Mouse (Mus musculus) stomach, embryonic 14.5 days (tissue): Measurements from ENCODE around the gene Rnps1. TPM values are rescaled to one million over a fixed set of nuclear protein-coding genes. Genes with fewer than 3 reads are reported as not detected.
A peak's percentile ranks its signal among the peaks of the same experiment; 100 is the strongest.

Source experiments
- ATAC-seq: fragments of 200-750 bp; cut with Nextera tagmentation; 2 replicates; pipeline ENCODE4 v1.8.0; 2017; ENCODE audit warnings: low read depth, moderate TSS enrichment; ENCODE audit not compliant: insufficient number of reproducible peaks, insufficient read depth, low FRiP score
- H3K27ac ChIP-seq: fragments of 300-500 bp; sonication (generic); 2 replicates; pipeline ENCODE4 v1.5.1; 2014; ENCODE audit warnings: mild to moderate bottlenecking, low read length, moderate library complexity, mixed read lengths
- H3K27me3 ChIP-seq: fragments of 300-500 bp; sonication (generic); 2 replicates; pipeline ENCODE4 v1.6.1; 2014; ENCODE audit warnings: low read length, control low read depth, mixed read lengths; ENCODE audit not compliant: control insufficient read depth, insufficient read depth
- H3K36me3 ChIP-seq: fragments of 300-500 bp; sonication (generic); 2 replicates; pipeline ENCODE4 v1.6.1; 2014; ENCODE audit warnings: mild to moderate bottlenecking, control low read depth, low read length, moderate library complexity, mixed read lengths; ENCODE audit not compliant: control insufficient read depth, insufficient read depth
- H3K4me1 ChIP-seq: fragments of 300-500 bp; sonication (generic); 2 replicates; pipeline ENCODE4 v1.6.1; 2014; ENCODE audit warnings: low read length, control low read depth, mixed read lengths; ENCODE audit not compliant: control insufficient read depth, insufficient read depth
- H3K4me2 ChIP-seq: fragments of 300-500 bp; sonication (generic); replicated peaks from 2 replicates; pipeline ENCODE4 v1.6.1; 2014; ENCODE audit warnings: low read depth, low read length, control low read depth
- H3K4me3 ChIP-seq: fragments of 300-500 bp; sonication (generic); 2 replicates; pipeline ENCODE4 v1.5.1; 2014; ENCODE audit warnings: low read depth, low read length, control low read depth
- H3K9ac ChIP-seq: fragments of 300-500 bp; sonication (generic); replicated peaks from 2 replicates; pipeline ENCODE4 v1.6.1; 2014; ENCODE audit warnings: low read depth, mild to moderate bottlenecking, control low read depth, low read length, moderate library complexity, mixed read lengths
- H3K9me3 ChIP-seq: fragments of 300-500 bp; sonication (generic); 2 replicates; pipeline ENCODE4 v1.6.1; 2016; ENCODE audit warnings: low read depth, low read length, control low read depth; ENCODE audit not compliant: control insufficient read depth
- WGBS: fragments of 180-500 bp; shearing (Covaris S2); extraction: QIAGEN DNeasy Blood & Tissue Kit; methylation state at CpG from one replicate; pipeline ENCODE4 v1.1.7; 2014; 5-methylcytosine and 5-hydroxymethylcytosine counted together
- polyA plus RNA-seq: library from polyadenylated mRNA; unstranded; fragments of >200 nt; fragmentation: Nextera tagmentation; extraction: Ambion mirVana; gene quantifications from 2 replicates; pipeline ENCODE4 v1.2.1, GENCODE M21; 2014

Rnps1 gene
- polyA plus RNA-seq, result 254 and 265 TPM in 2 replicates

DNA sequence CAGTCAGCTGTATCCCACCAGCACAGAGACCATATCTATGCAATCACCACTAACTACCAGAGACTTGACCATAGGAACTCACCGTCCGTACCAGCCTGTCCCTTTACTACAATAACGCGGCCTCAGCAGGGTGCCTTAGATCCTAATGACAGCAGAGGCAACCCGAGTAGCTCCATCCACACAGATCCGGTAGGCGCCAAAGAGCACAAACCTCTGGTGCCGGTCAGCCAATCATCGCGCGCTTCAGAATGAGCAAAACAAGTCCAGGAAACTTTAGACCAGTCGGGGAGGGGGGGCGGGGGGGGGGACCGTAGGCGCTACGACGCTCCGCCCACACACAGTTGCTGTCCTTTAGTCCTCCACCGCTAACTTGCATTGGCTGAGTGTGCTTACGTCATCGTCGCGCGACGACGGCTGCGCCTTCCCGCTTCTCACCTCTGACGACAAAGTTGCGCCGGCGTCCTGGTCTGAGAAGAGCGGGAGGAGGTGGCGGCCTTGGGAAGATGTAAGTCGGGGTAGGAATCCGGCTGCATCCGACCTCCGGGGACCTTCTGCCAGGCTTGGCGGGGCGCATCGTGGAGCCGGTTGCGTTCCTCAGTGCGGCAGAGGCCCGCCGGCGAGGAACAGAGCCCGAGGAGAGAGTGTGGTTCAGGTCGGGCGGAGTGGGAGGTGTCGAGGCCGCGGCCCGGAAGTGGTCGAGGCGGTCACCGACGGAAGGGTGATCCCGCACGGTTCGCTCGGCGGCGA lies at the start of gene Rnps1:
TSS of gene Rnps1 (plus strand) at position 336 of the 747 bp plus-strand sequence.
- WGBS, result under 1% methylated on average over 58 of the region's 64 CpGs
- peaks cover 37% of the 10 kb centered on the region for H3K36me3 ChIP-seq
- peak within 1 kb of the TSS; percentile 97 for H3K4me3 ChIP-seq
- H3K9me3 ChIP-seq, result no peaks in the 10 kb centered on the region
- peak within 1 kb of the TSS; percentile 92 for H3K27ac ChIP-seq
- H3K4me2 ChIP-seq, result peak within 1 kb of the TSS; percentile 97
- ATAC-seq, result peak; percentile 95
- H3K27me3 ChIP-seq, result no peaks in the 10 kb centered on the region
- H3K4me1 ChIP-seq, result peaks cover 17% of the 10 kb centered on the region
- H3K9ac ChIP-seq, result peak within 1 kb of the TSS; percentile 95

GRCm38 (mm10) chr17:24365863-24366262 lies 48.5 kb upstream of the Rnps1 start:
- Histone ChIP-seq H3K27me3 (no peaks in the 10 kb centered on the region), H3K27ac (no peak overlapping the region), H3K4me1 (0 out of 2 replicates have a peak, but pooled peaks cover under 1% of the 10 kb centered on the region), H3K9me3 (no peaks in the 10 kb centered on the region), H3K9ac (no peak overlapping the region), H3K4me3 (no peak overlapping the region), H3K36me3 (no peaks in the 10 kb centered on the region; the same call in 1 of the 2 replicates), H3K4me2 (no peak overlapping the region)
- 60% methylated on average over 13 of the region's 13 CpGs for WGBS
- ATAC-seq, result no peak

DNA sequence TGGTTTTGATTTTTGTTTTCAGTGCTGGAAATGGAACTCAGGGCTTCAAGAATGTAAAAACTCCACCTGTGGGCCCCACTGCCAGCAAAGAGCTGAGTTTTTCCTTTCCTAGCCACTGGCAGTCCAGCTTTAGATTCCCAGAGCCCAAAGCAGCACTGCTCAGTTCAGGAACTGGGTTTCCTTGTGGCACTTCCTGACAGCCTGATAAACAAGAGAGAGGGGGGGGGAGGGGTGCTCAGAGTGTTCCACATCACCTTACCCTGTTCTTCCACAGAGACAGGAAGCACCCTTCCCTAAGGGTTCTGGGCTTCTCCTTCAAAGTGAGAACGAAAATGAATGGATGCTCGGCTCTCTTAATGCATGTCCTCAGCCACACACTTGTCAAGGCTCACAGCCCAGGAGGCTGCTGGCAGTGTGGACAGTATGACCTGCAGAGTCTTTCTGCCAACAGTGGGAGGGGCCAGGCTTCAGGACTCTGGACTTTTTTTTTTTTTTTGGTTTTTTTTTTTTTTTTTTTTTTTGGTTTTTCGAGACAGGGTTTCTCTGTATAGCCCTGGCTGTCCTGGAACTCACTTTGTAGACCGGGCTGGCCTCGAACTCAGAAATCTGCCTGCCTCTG lies 39.2 kb upstream of the Rnps1 start:
- Histone ChIP-seq H3K4me2 (no peak overlapping the region), H3K27me3 (no peaks in the 10 kb centered on the region), H3K9me3 (no peaks in the 10 kb centered on the region), H3K9ac (no peak overlapping the region), H3K4me3 (no peak overlapping the region), H3K4me1 (no peaks in the 10 kb centered on the region), H3K27ac (no peak overlapping the region), H3K36me3 (no peaks in the 10 kb centered on the region; the same call in 1 of the 2 replicates)
- 82% methylated on average over 4 of the region's 5 CpGs for WGBS
- no peak for ATAC-seq

DNA sequence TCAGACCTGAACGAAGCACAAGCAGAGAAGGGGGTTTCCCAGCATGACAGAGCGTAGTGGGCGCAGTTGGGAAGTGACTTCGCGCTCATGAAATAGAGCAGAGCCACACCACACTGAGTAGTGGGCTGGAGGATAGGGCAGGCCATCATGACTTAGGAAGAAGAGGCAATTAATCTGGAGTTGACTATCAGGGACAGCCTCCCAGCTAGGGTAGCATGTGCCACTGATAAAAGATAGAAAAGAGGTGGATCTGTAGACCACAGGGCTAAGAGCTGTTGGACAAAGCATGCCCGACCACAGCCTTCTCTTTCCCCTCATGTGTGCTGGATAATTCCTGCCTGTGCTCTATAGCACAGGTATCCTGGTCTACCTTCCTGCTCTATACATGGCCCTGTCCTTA lies 38.5 kb upstream of the Rnps1 start:
- 82% methylated on average over 6 of the region's 6 CpGs for WGBS
- Histone ChIP-seq H3K4me1 (no peaks in the 10 kb centered on the region), H3K36me3 (no peaks in the 10 kb centered on the region; the same call in 1 of the 2 replicates), H3K27me3 (no peaks in the 10 kb centered on the region), H3K4me3 (no peak overlapping the region), H3K27ac (no peak overlapping the region), H3K4me2 (no peak overlapping the region), H3K9me3 (no peaks in the 10 kb centered on the region), H3K9ac (no peak overlapping the region)
- no peak for ATAC-seq

DNA sequence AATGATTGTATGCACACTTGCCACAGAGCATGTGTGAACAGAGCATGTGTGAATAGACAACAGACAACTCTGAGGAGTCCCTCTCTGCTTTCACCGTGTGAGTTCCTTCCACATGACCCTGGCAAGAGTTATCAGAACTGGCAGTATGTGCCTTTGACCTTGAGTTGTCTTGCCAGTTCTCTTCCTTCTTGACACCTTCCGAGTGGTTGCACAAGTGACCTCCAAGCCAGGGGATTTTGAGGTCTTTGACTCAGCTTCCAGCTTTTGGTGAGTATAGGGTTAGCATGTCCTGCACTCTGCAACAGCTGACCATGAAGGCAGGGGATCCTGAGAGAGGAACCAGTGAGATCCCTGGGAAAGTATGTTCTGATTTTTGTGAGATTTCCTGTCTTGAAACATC lies 35.9 kb upstream of the Rnps1 start:
- Histone ChIP-seq H3K9me3 (no peaks in the 10 kb centered on the region), H3K4me2 (no peak overlapping the region), H3K9ac (no peak overlapping the region), H3K4me1 (no peaks in the 10 kb centered on the region), H3K4me3 (no peak overlapping the region), H3K27ac (no peak overlapping the region), H3K36me3 (no peaks in the 10 kb centered on the region; the same call in 1 of the 2 replicates), H3K27me3 (no peaks in the 10 kb centered on the region)
- ATAC-seq, result no peak
- WGBS, result 82% methylated on average over 2 of the region's 2 CpGs

- Histone ChIP-seq H3K9ac (no peak overlapping the region), H3K27me3 (no peaks in the 10 kb centered on the region), H3K9me3 (no peaks in the 10 kb centered on the region), H3K4me3 (no peak overlapping the region), H3K27ac (no peak overlapping the region), H3K4me2 (no peak overlapping the region), H3K36me3 (no peaks in the 10 kb centered on the region; the same call in 1 of the 2 replicates), H3K4me1 (no peaks in the 10 kb centered on the region)
- no peak for ATAC-seq
- WGBS, result 77% methylated on average over 8 of the region's 8 CpGs
Measured at GRCm38 (mm10) chr17:24383789-24384188, 30.6 kb upstream of the Rnps1 start.

DNA sequence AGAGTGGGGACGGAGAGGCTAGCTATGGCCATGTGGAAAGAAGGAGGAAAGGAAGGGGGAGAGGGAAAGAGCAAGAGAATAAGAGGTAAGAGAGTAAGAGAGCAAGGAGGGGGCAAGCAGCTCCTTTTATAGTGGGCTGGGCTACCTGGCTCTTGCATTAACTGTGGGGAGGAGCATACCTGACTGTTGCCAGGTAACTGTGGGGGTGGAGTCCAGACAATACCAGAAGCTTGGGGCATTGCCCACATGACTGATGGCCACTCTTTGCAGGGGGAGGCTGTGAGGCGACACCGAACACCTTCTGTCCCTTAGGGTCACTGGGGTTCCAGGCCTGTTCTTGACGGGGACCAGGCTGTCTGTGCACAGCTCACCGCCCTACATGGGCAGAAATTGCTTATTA lies 25.7 kb upstream of the Rnps1 start:
- H3K9ac ChIP-seq, result no peak overlapping the region
- no peaks in the 10 kb centered on the region for H3K27me3 ChIP-seq
- H3K4me1 ChIP-seq, result no peaks in the 10 kb centered on the region
- no peak for ATAC-seq
- no peak overlapping the region for H3K4me3 ChIP-seq
- H3K27ac ChIP-seq, result no peak overlapping the region
- no peaks in the 10 kb centered on the region for H3K9me3 ChIP-seq
- no peaks in the 10 kb centered on the region for H3K36me3 ChIP-seq
- WGBS, result 82% methylated on average over 5 of the region's 5 CpGs
- H3K4me2 ChIP-seq, result no peak overlapping the region

- 6% methylated on average over 2 of the region's 2 CpGs for WGBS
- H3K4me2 ChIP-seq, result no peak overlapping the region
- no peaks in the 10 kb centered on the region for H3K9me3 ChIP-seq
- no peak overlapping the region for H3K27ac ChIP-seq
- no peaks in the 10 kb centered on the region for H3K36me3 ChIP-seq
- H3K4me3 ChIP-seq, result no peak overlapping the region
- H3K27me3 ChIP-seq, result no peaks in the 10 kb centered on the region
- H3K4me1 ChIP-seq, result no peaks in the 10 kb centered on the region
- ATAC-seq, result no peak
- H3K9ac ChIP-seq, result no peak overlapping the region
Measured at GRCm38 (mm10) chr17:24389865-24390264, 24.5 kb upstream of the Rnps1 start.
